Mouse (Mus musculus): ENCODE data around the gene Gm49711. TPM values are rescaled to one million over a fixed set of nuclear protein-coding genes. Genes with fewer than 3 reads are reported as not detected.

The Gm49711 gene
- not detected for total RNA-seq (2021)
- long read RNA-seq, experiment 1 = 0 reads
- long read RNA-seq, experiment 2 = 0 reads

DNA sequence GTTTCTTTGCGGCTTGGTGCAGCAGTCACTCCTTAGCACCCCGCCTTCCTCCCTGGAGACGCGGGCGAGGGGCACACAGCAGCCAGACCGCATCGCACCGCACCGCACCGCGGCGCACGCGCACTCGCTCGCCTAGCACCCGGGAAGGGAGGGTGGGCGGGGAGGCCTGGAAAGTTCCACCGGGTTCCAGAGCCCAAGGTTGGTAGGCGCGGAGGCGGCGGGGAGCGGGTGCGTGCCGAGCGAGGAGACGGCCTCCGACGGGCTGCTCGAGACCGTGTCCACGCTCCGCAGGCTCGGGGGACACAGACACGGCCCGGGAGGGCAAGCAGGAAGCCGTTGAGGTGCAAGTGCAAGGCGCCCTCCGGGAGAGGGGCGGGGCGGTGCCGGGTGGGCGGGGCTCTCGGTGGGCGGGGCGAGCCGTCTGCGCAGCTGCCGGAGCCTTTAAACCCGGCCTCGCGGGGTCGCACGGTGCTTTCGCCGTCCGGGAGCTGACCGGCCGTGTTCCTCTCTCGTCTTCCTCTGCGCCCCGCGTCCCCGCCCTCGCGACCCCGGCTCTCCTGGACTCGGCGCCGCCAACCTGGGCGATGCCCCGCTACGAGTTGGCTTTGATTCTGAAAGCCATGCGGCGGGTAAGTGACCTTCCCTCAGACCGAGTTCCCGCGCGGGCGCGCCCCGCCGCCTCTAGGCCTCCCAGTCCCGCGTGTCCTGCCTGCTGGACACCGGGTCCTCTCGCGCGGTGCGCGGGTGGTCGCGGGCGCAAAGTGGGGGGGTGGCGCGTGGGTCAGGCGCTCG, at the start of gene Gm49711, which contains the start of the genes Mrps6 and Slc5a3:
Gm49711 (plus strand) TSS at position 465 of the 792 bp plus-strand sequence.
Mrps6 (plus strand) TSS at position 419 of the 792 bp plus-strand sequence.
Slc5a3 (plus strand) TSS at position 471 of the 792 bp plus-strand sequence.
- DNase-seq = peak; percentile 86

GRCm38 (mm10) chr16:92009586-92009985, 48.5 kb upstream of the Gm49711 start:
- no peak for DNase-seq
- intact Hi-C loops (cut with DNase I; ENCODE audit: low total_unique reads) = no loop called here

More for the DNA sequence above, at the start of gene Gm49711, which contains the start of the genes Mrps6 and Slc5a3:
- intact Hi-C loops (cut with DNase I; ENCODE audit: low total_unique reads) = loop anchor here (10.0 kb wide), 1 partner anchor 227 kb away; no protein-coding TSS in a partner anchor

DNA sequence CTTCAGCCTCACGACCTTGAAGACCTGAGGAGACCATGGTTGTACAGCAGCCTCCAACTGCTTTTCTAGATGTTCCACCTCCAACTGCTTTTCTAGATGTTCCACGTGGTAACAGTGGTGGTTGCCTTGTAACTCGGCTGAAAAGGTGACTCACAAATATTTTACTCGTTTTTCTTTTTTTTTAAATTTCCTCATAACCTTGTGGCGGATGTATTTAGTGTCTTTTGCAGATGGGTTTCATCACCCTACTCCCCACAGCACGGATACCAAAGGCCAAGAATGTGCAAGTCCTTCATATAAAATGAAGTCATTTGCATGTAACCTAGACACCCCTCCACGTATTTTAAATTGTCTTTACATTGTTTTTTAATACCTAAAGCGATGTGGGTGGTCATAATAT, 41.3 kb upstream of the Gm49711 start:
- no peak for DNase-seq
- intact Hi-C loops (cut with DNase I; ENCODE audit: low total_unique reads) = no loop called here

GRCm38 (mm10) chr16:92019141-92020118, 38.7 kb upstream of the Gm49711 start:
- intact Hi-C loops (cut with DNase I; ENCODE audit: low total_unique reads) = no loop called here
- DNase-seq = peak; percentile 27

DNA sequence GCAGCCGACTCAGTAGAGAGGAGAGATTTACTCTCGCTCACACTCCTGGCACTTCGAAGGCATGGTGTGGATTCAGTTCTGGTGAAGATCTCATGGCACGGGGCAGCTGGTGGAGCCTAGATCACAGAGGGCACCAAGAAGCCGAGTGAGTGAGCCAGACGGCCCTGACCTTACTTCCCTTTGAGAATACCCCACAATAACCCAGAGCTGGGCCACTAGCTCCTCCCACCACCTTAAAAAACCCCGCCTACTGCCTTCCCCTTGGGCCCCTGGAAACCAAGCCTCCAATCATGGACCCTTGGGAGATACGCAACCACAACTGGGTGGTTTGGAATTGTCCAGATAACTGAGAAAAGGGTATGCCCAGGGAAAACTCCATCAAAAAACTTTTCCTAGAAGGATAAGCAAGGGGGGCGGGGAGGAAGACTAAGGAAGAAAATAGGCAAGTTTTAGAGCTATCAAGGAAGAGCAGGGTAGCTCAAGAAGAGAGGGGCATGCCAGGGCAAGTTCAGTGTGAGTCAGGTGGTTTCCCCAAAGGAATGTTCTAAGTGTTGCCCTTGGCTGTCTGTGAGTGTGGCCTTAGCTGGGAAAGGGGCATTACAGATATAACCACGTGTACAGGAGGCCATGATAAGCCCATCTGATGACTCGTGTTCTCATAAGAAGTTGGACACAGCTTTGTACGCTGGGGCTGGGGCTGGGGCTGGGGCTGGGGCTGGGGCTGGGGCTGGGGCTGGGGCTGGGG, 36.3 kb upstream of the Gm49711 start:
- DNase-seq = no peak
- intact Hi-C loops (cut with DNase I; ENCODE audit: low total_unique reads) = no loop called here

DNA sequence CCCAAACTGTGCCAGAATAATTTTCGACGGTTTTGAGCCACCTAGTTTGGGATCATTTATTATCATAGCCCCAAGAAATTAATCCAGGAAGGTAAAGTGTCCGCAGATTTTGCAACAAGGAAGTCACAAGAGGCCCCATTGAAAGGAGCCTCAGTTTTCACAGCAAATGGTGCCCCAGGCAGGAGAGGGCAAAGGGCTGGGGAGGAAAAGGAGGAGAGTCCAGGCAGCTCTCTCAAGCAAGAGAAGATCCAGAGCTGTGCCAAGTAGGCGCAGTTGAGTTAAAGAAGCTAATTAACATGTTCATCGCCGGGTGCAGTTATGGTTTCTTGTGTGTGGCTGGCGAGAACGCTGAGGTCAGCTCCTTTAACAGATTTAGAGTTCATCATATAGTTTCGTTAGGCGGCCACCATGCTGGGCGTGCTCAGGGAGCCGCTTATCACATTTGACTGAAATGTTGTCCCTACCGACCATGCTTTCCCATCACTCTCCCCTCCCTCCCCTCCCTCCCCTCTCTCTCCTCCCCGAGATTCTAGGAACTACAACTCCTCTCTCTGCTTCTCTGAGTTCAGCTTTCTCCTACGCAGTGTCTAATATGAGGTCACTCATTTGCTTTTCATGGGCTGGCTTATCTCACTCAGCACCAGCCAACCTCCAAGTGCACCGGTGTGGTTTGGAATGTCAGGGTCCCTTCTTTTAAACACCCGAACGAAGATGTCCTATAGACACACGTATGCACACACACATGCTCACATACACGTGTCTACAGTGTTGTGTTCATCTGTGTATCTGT, 35.4 kb upstream of the Gm49711 start:
- intact Hi-C loops (cut with DNase I; ENCODE audit: low total_unique reads) = no loop called here

GRCm38 (mm10) chr16:92033286-92033685, 24.8 kb upstream of the Gm49711 start:
- intact Hi-C loops (cut with DNase I; ENCODE audit: low total_unique reads) = no loop called here
- no peak for DNase-seq

More for the DNA sequence above, 35.4 kb upstream of the Gm49711 start:
- no peak for DNase-seq

- intact Hi-C loops (cut with DNase I; ENCODE audit: low total_unique reads) = no loop called here
- no peak for DNase-seq
These were observed 23.4 kb upstream of the Gm49711 start for GRCm38 (mm10) chr16:92034676-92035075.

DNA sequence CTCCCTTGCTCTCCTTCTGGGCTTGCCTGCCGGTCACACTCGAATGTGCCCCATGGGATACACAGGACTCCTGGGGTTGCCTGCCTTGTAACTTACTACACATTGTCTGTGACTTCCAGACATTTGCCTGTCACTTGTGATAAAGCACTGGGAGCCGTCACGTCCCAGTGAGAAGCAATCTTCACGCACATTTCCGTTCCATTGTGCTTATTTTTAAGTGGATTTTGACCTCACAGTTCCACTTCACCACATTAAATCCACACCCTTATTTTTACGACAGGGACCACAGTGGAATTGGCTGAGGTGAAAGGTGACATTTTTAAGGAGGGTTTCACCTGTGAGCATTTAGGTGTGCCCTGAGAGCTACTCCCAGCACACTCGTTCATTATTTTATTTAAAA, 21.4 kb upstream of the Gm49711 start:
- no peak for DNase-seq
- intact Hi-C loops (cut with DNase I; ENCODE audit: low total_unique reads) = no loop called here

GRCm38 (mm10) chr16:92037891-92038607, 20.1 kb upstream of the Gm49711 start:
- DNase-seq = no peak
- intact Hi-C loops (cut with DNase I; ENCODE audit: low total_unique reads) = no loop called here

DNA sequence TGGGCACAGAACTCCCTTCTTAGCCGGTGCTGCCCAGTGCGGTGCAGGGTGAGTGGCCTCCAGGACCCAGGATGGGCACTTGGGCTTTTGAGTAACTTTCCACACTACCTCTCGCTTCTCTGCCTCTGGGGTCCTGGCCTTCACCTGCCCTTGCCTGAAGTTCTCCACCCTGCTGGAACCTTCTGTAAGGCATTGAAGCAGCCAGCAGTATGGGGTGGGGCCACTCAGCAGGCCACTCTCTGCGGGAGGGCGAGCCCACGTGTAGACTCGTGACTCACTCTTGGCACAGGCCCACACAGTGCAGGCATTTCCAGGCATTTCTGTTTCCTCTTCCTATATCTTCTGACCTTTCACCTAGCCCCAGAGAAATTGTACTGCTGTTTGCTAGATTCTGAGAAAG, 18.7 kb upstream of the Gm49711 start:
- intact Hi-C loops (cut with DNase I; ENCODE audit: low total_unique reads) = no loop called here

GRCm38 (mm10) chr16:92039966-92040365, 18.1 kb upstream of the Gm49711 start:
- DNase-seq = no peak
- intact Hi-C loops (cut with DNase I; ENCODE audit: low total_unique reads) = no loop called here

More for the DNA sequence above, 18.7 kb upstream of the Gm49711 start:
- no peak for DNase-seq

- DNase-seq = no peak
- intact Hi-C loops (cut with DNase I; ENCODE audit: low total_unique reads) = loop anchor here (10.0 kb wide), 1 partner anchor 233 kb away; no protein-coding TSS in a partner anchor
These were observed 6.3 kb upstream of the Gm49711 start for GRCm38 (mm10) chr16:92051777-92052310.

DNA sequence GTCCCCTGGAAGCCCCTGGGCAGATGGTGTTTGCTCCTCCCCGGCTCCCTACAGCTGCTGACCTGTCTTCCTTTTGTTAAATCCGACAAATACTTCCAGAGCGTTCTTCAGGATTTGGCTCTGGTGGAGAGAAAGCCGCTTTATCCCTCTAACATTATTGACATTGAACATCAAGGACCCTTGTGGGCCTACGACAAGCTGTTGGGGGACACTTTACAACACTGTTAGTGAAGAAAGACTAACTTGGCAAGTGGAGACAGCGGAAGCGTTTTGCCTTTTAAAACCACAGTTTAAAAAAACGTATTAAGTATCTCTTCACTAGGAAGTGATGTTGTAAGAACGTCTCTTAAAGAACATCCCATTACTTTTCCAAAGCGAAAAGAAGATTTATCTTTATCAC, 5.5 kb upstream of the Gm49711 start:
- intact Hi-C loops (cut with DNase I; ENCODE audit: low total_unique reads) = loop anchor here (10.0 kb wide), 1 partner anchor 232 kb away; no protein-coding TSS in a partner anchor
- no peak for DNase-seq

DNA sequence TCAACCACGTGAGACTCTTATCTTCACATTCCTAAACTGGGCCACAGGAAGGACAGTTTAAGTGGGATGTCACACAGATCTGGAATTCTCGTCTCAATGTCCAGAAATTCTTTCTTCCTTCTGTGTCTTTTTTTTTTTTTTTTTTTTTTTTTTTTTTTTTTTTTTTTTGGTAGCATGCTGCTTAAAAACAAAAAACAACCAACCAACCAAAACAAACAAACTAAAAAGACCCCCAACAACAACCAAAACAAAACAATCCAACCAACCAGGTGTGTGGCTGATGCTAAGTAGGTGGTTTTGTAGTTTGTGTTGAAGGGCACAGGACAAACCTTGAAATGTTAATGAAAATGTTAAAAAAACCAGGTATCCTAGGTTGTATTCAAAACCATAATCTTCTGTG, 1.4 kb upstream of the Gm49711 start:
- no peak for DNase-seq

DNA sequence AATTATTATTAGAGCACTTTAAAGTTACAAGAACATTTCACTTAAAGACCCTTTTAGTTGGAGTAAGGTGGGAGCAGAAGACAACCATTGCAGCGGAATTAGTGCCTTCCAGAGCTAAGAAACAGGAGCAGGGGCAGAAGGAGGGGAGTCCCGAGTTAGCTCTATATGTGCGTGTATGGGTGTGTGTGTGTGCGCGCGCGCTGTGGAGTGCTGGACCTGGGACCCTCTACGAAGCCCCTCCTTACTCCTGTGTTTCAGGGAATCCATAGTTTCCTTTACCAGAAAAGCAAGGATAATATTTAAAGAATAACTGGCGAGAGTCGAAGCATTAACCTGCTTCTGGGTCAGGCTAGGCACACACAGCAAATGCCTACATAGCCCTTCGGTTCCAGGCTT, 662 bp upstream of the Gm49711 start:
- DNase-seq = no peak
- intact Hi-C loops (cut with DNase I; ENCODE audit: low total_unique reads) = loop anchor here (10.0 kb wide), 1 partner anchor 227 kb away; no protein-coding TSS in a partner anchor

More for the DNA sequence above, 1.4 kb upstream of the Gm49711 start:
- intact Hi-C loops (cut with DNase I; ENCODE audit: low total_unique reads) = loop anchor here (10.0 kb wide), 1 partner anchor 228 kb away; no protein-coding TSS in a partner anchor
